Mouse (Mus musculus) urinary bladder, postnatal 25 days (tissue): ENCODE measurements at regions not wholly inside any gene's neighbourhood (a gene's known extent, or its start where the extent isn't known, plus 50 kb on each side); places are given as distances from the start of the nearest gene placed in this dataset.

Experiments used
- DNase-seq: peaks from one replicate; pipeline ENCODE4 v3.0.0; 2022; ENCODE audit warnings: low spot score

GRCm38 (mm10) chr9:98791709-98792108 is 50.6 kb upstream of the Prr23a1 start:
- DNase-seq = no peak

GRCm38 (mm10) chr9:98773651-98774185 is 68.6 kb upstream of the Prr23a1 start:
- DNase-seq = no peak

- DNase-seq = no peak
Observed at GRCm38 (mm10) chr9:98773212-98773611, 69.1 kb upstream of the Prr23a1 start.

GRCm38 (mm10) chr9:98754764-98755163 is 87.5 kb upstream of the Prr23a1 start:
- no peak for DNase-seq

- DNase-seq = no peak
Observed at GRCm38 (mm10) chr9:98753356-98753953, 88.8 kb upstream of the Prr23a1 start.

- DNase-seq = no peak
Observed at GRCm38 (mm10) chr9:98743785-98744184, 98.5 kb upstream of the Prr23a1 start.

- DNase-seq = peak; percentile 34
Observed at GRCm38 (mm10) chr9:98727276-98727860, 114.9 kb upstream of the Prr23a1 start.

- DNase-seq = no peak
Observed at GRCm38 (mm10) chr9:98726638-98727037, 115.7 kb upstream of the Prr23a1 start.

- no peak for DNase-seq
Observed at GRCm38 (mm10) chr9:98722885-98723284, 119.4 kb upstream of the Prr23a1 start.

GRCm38 (mm10) chr9:98721381-98721780 is 119.9 kb upstream of the Mrps22 start:
- DNase-seq = no peak

- DNase-seq = no peak
Observed at GRCm38 (mm10) chr9:98717701-98718270, 116.3 kb upstream of the Mrps22 start.

GRCm38 (mm10) chr9:98714661-98715060 is 113.2 kb upstream of the Mrps22 start:
- no peak for DNase-seq

- no peak for DNase-seq
Observed at GRCm38 (mm10) chr9:98712826-98713225, 111.4 kb upstream of the Mrps22 start.

GRCm38 (mm10) chr9:98712023-98712563 is 110.6 kb upstream of the Mrps22 start:
- no peak for DNase-seq

GRCm38 (mm10) chr9:98710155-98710710 is 108.8 kb upstream of the Mrps22 start:
- DNase-seq = no peak

- no peak for DNase-seq
Observed at GRCm38 (mm10) chr9:98708001-98708680, 106.7 kb upstream of the Mrps22 start.

- DNase-seq = no peak
Observed at GRCm38 (mm10) chr9:98707491-98707890, 106.0 kb upstream of the Mrps22 start.

GRCm38 (mm10) chr9:98704131-98704530 is 102.7 kb upstream of the Mrps22 start:
- no peak for DNase-seq

GRCm38 (mm10) chr9:98703331-98703730 is 101.9 kb upstream of the Mrps22 start:
- DNase-seq = no peak

- no peak for DNase-seq
Observed at GRCm38 (mm10) chr9:98700571-98700970, 99.1 kb upstream of the Mrps22 start.

- no peak for DNase-seq
Observed at GRCm38 (mm10) chr9:98697155-98697554, 95.7 kb upstream of the Mrps22 start.

- no peak for DNase-seq
Observed at GRCm38 (mm10) chr9:98695035-98695434, 93.6 kb upstream of the Mrps22 start.
